Mouse (Mus musculus) CH12.LX (cell line): ENCODE results near the gene Camkk2.

Experiments used
- CHD1 ChIP-seq: IDR thresholded peaks from 2 replicates; pipeline ENCODE4 v1.6.1; 2012; ENCODE audit warnings: low read depth, low read length, improper control_type of control experiment, inconsistent platforms
- CTCF ChIP-seq, 2 experiments: IDR thresholded peaks in 1 of 2; conservative IDR thresholded peaks in 1 of 2; 2 replicates each; pipeline ENCODE4 v1.5.1; 2011 to 2012; ENCODE audit warnings: low read depth in 2 of 2, low read length in 2 of 2, improper control_type of control experiment in 1 of 2, inconsistent platforms in 1 of 2, mild to moderate bottlenecking in 1 of 2, moderate library complexity in 1 of 2
- IRF4 ChIP-seq: IDR thresholded peaks from 2 replicates; pipeline ENCODE4 v1.6.1; 2014; ENCODE audit warnings: low read depth, mild to moderate bottlenecking, inconsistent platforms, low read length, improper control_type of control experiment
- MAX ChIP-seq: IDR thresholded peaks from 2 replicates; pipeline ENCODE4 v1.6.1; 2011; ENCODE audit warnings: low read length, improper control_type of control experiment
- PAX5 ChIP-seq: IDR thresholded peaks from 2 replicates; pipeline ENCODE4 v1.6.1; 2012; ENCODE audit warnings: low read length, inconsistent platforms, mixed read lengths
- POLR2A ChIP-seq: IDR thresholded peaks from 2 replicates; pipeline ENCODE4 v1.6.1; 2011; ENCODE audit warnings: low read depth, mild to moderate bottlenecking, improper control_type of control experiment, low read length

GRCm38 (mm10) chr5:122698701-122699060, 80.5 kb downstream of the Camkk2 start:
- TF ChIP-seq CTCF (conservative IDR thresholded peaks at IDR 0.05 in 1 of 2, IDR thresholded peaks at IDR 0.05 in 1 of 2; ENCODE audit: low read depth in 2 of 2, low read length in 2 of 2) (no peak), IRF4 (no peak), PAX5 (no peak), MAX (no peak), POLR2A (no peak), CHD1 (no peak)
